Mouse (Mus musculus): ENCODE measurements around the gene Aip.

- TF ChIP-seq CTCF (IDR thresholded peaks at IDR 0.05; ENCODE audit: low read depth, low read length) (no peak), GATA1 (IDR thresholded peaks at IDR 0.05; ENCODE audit: borderline replicate concordance, low read length) (no peak), GATA2 (IDR thresholded peaks at IDR 0.05; ENCODE audit: borderline replicate concordance, low read depth, low read length) (no peak)
These were observed 3.0 kb downstream of the Aip start for GRCm38 (mm10) chr19:4122411-4123370.
